Mouse (Mus musculus) forebrain, embryonic 14.5 days (tissue): Measurements from ENCODE around the gene 4930558C23Rik. TPM values are rescaled to one million over a fixed set of nuclear protein-coding genes. Genes with fewer than 3 reads are reported as not detected.
A peak's percentile ranks its signal among the peaks of the same experiment; 100 is the strongest.
"Not testable (repeated sequence)": the region's sequence is repeated elsewhere in the genome, so short reads cannot be mapped to it uniquely, and the experiment has no call there.

Experiments
- ATAC-seq: fragments of 200-750 bp; cut with Nextera tagmentation; 2 replicates; pipeline ENCODE4 v1.8.0; 2017; ENCODE audit warnings: mild to moderate bottlenecking, moderate library complexity
- DNase-seq: peaks from one replicate; pipeline ENCODE4 v3.0.0-alpha.2; 2015; ENCODE audit warnings: low spot score
- H3K27ac ChIP-seq: fragments of 300-500 bp; sonication (generic); 2 replicates; pipeline ENCODE4 v1.5.1; 2014; ENCODE audit warnings: low read depth, mild to moderate bottlenecking, control low read depth, low read length, moderate library complexity
- H3K27me3 ChIP-seq: fragments of 300-500 bp; sonication (generic); replicated peaks from 2 replicates; pipeline ENCODE4 v1.6.1; 2014; ENCODE audit warnings: low read length, control low read depth, mixed read lengths; ENCODE audit not compliant: control insufficient read depth, insufficient read depth
- H3K36me3 ChIP-seq: fragments of 300-500 bp; sonication (generic); 2 replicates; pipeline ENCODE4 v1.6.1; 2014; ENCODE audit warnings: low read length, control low read depth; ENCODE audit not compliant: control insufficient read depth, insufficient read depth
- H3K4me1 ChIP-seq: fragments of 300-500 bp; sonication (generic); 2 replicates; pipeline ENCODE4 v1.6.1; 2014; ENCODE audit warnings: antibody characterized with exemption, low read length, control low read depth; ENCODE audit not compliant: control insufficient read depth, insufficient read depth
- H3K4me2 ChIP-seq: fragments of 300-500 bp; sonication (generic); 2 replicates; pipeline ENCODE4 v1.6.1; 2014; ENCODE audit warnings: mild to moderate bottlenecking, control low read depth, low read length
- H3K4me3 ChIP-seq: fragments of 300-500 bp; sonication (generic); 2 replicates; pipeline ENCODE4 v1.5.1; 2014; ENCODE audit warnings: low read depth, low read length, control low read depth
- H3K9ac ChIP-seq: fragments of 300-500 bp; sonication (generic); 2 replicates; pipeline ENCODE4 v1.6.1; 2014; ENCODE audit warnings: mild to moderate bottlenecking, low read length, control low read depth, moderate library complexity
- H3K9me3 ChIP-seq: fragments of 300-500 bp; sonication (generic); replicated peaks from 2 replicates; pipeline ENCODE4 v1.6.1; 2016; ENCODE audit warnings: low read length, control low read depth, mixed read lengths; ENCODE audit not compliant: control insufficient read depth
- WGBS: fragments of 180-500 bp; shearing (Covaris S2); extraction: QIAGEN DNeasy Blood & Tissue Kit; methylation state at CpG from one replicate; pipeline ENCODE4 v1.1.7; 2014; 5-methylcytosine and 5-hydroxymethylcytosine counted together
- polyA plus RNA-seq: library from polyadenylated mRNA; unstranded; fragments of >200 nt; fragmentation: Nextera tagmentation; extraction: Ambion mirVana; gene quantifications from 2 replicates; pipeline ENCODE4 v1.2.1, GENCODE M21; 2014

Gene 4930558C23Rik
- polyA plus RNA-seq: not detected in 2 replicates

DNA sequence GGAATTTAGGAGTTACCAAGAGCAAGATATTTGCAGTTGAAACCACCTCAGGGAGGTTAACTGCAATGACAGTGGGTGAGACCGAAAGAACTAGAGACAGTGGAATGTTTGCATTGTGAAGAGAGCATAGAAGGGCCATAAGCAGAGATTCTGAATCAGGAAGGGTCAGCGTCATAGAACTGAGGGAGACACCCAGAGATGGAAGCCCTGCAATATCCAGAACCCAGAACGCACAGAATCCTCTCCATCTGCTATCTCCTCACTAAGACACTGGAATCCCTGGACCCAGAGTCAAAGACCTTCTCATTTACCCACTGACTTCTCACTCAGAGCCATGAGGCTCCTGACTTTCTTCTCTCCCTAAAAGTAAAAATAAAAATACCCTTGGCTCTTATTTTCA is at the start of gene 4930558C23Rik:
Gene 4930558C23Rik, minus strand, starts transcription at position 101 of the 400 bp plus-strand sequence.
- 92% methylated on average over 3 of the region's 3 CpGs for WGBS
- no peaks in the 10 kb centered on the region for H3K9me3 ChIP-seq
- no peaks in the 10 kb centered on the region for H3K36me3 ChIP-seq
- DNase-seq (no peak), ATAC-seq (no peak)
- no peaks in the 10 kb centered on the region for H3K4me1 ChIP-seq
- no peak within 1 kb of the TSS for H3K27ac ChIP-seq
- no peak within 1 kb of the TSS for H3K9ac ChIP-seq
- no peak within 1 kb of the TSS for H3K4me3 ChIP-seq
- no peak within 1 kb of the TSS for H3K4me2 ChIP-seq
- H3K27me3 ChIP-seq: no peaks in the 10 kb centered on the region

DNA sequence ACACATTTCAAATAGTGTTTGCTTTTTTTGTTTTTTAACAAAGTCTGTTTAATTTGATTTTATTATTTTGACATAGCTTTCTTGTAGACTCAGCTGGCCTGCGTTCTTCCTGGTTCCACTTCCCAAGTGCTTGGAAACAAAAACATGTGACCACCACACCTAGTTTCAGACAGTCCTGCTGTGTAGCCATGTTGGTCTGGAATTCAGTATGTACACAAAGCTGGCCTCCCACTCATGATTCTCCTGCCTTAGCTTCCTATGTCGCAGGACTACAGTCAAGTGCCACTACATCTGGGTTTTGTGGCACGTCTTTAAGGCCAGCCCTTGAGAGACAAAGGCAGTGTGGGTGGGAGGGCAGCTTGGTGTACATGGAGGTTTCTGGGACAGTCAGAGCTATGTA is 48.3 kb upstream of the 4930558C23Rik start:
- H3K4me1 ChIP-seq: no peaks in the 10 kb centered on the region
- ATAC-seq (no peak), DNase-seq (no peak)
- H3K27ac ChIP-seq: no peak overlapping the region
- H3K36me3 ChIP-seq: peaks cover 40% of the 10 kb centered on the region
- no peak overlapping the region for H3K4me3 ChIP-seq
- H3K9ac ChIP-seq: no peak overlapping the region
- no peaks in the 10 kb centered on the region for H3K27me3 ChIP-seq
- H3K4me2 ChIP-seq: no peak overlapping the region
- WGBS: 88% methylated on average over 3 of the region's 3 CpGs
- H3K9me3 ChIP-seq: no peaks in the 10 kb centered on the region

DNA sequence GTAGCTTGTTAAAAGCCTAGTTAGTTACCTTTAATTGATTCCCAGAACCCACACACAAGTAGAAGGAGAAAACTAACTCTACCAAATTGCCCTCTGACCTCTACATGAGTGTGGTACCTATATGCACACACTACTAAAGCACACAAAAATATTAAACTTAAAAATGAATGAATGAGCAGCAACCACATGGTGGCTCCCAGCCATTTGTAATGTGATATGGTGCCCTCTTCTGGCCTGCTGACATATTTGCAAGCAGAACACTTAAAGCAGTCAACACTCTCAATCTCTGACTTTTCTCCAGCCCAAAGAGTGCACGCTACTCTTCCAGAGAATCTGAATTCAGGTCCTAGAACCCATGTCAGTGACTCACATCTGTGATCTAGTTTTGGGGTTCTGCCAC is 47.8 kb upstream of the 4930558C23Rik start:
- H3K36me3 ChIP-seq: peaks cover 40% of the 10 kb centered on the region
- no peaks in the 10 kb centered on the region for H3K27me3 ChIP-seq
- H3K27ac ChIP-seq: no peak overlapping the region
- no peaks in the 10 kb centered on the region for H3K4me1 ChIP-seq
- DNase-seq (peak; percentile 70), ATAC-seq (peak; percentile 29; the same call in 1 of the 2 replicates)
- no peaks in the 10 kb centered on the region for H3K9me3 ChIP-seq
- no peak overlapping the region for H3K4me2 ChIP-seq
- 68% methylated on average over 1 of the region's 1 CpGs for WGBS
- H3K9ac ChIP-seq: no peak overlapping the region
- no peak overlapping the region for H3K4me3 ChIP-seq

DNA sequence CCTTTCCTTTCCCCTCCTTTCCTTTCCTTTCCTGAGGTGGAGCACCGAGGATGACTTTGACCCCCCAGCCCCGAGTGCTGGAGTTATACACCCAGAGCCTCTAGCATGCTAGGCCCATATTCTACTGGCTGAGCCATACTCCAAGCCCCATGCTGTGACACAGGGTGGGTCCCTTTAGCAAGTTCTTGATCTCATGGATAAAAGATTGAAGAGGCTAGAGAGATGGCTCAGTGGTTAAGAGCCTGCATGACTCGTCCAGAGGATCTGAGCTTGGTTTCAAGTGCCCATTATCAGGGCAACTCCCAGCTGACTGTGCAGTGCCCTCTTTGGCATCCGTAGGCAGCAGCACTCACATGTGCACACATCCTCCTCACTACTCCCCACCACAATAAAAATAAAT is 42.7 kb upstream of the 4930558C23Rik start:
- no peak for ATAC-seq
- H3K4me2 ChIP-seq: no peak overlapping the region

DNA sequence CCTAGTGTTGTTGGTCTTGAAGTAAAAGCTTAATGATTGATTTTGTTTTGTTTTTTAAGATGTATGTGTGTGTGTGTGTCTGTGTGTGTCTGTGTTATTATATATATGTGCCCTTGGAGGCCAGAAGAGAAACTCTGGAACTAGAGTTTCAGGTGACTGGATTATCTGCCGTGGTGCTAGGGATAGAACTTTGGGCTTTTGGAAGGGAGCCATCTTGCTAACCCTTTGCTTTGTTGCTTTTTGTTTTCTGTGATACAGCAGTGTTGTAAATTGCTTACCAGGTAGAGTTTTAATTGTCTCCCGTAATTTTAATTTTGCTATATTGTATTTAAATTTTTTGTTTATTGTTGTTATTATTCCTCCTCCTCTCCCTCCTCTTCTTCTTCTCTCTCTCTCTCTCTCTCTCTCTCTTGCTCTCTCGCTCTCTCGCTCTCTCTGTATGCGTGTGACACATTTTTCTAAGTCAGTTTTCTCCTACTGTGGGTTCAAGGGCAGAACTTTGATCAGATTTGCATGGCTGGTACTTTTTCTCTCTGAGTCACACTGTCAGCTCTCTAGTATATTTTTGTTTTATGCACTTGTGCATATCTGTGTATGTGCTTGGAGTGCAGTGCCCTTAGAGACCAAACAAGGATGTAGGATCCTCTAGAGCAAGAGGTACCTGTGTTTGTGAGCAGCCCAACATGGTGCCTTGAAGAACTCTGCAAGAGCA is 39.9 kb upstream of the 4930558C23Rik start:
- H3K27ac ChIP-seq: no peak overlapping the region
- DNase-seq (no peak), ATAC-seq (no peak)
- no peak overlapping the region for H3K4me2 ChIP-seq
- no peaks in the 10 kb centered on the region for H3K9me3 ChIP-seq
- H3K27me3 ChIP-seq: no peaks in the 10 kb centered on the region
- H3K9ac ChIP-seq: no peak overlapping the region
- WGBS: 91% methylated on average over 5 of the region's 5 CpGs
- no peak overlapping the region for H3K4me3 ChIP-seq
- no peaks in the 10 kb centered on the region for H3K4me1 ChIP-seq
- peaks cover 9% of the 10 kb centered on the region for H3K36me3 ChIP-seq

More for the DNA sequence above, 42.7 kb upstream of the 4930558C23Rik start:
- DNase-seq: no peak
- peaks cover 8% of the 10 kb centered on the region for H3K36me3 ChIP-seq
- 84% methylated on average over 4 of the region's 4 CpGs for WGBS
- no peak overlapping the region for H3K27ac ChIP-seq
- no peaks in the 10 kb centered on the region for H3K4me1 ChIP-seq
- H3K4me3 ChIP-seq: no peak overlapping the region
- no peaks in the 10 kb centered on the region for H3K9me3 ChIP-seq
- no peak overlapping the region for H3K9ac ChIP-seq
- no peaks in the 10 kb centered on the region for H3K27me3 ChIP-seq

DNA sequence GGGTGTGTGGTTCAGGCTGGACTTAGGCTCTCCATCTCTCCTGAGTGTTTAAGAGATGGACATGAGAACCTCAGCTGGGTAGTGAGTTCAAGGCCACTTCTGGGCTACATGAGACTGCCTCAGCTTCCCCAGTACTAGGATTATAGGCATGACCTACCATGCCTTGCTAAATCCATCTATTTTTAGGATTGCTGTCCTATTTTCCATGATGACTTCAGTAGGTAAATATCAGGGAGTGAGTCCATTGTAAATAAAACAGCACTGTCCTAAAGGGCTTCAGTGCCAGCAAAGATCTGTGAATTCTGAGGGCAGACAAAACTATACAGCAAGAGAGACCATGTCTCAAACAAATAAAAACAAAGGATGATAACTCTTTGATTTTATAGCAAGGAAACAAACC is 37.0 kb upstream of the 4930558C23Rik start:
- Histone ChIP-seq H3K4me2 (no peak overlapping the region), H3K9me3 (no peaks in the 10 kb centered on the region), H3K27me3 (no peaks in the 10 kb centered on the region), H3K4me1 (peaks cover 8% of the 10 kb centered on the region; the same call in 1 of the 2 replicates), H3K9ac (no peak overlapping the region), H3K4me3 (no peak overlapping the region), H3K36me3 (peaks cover 13% of the 10 kb centered on the region), H3K27ac (no peak overlapping the region)
- ATAC-seq: no peak
- DNase-seq: no peak

DNA sequence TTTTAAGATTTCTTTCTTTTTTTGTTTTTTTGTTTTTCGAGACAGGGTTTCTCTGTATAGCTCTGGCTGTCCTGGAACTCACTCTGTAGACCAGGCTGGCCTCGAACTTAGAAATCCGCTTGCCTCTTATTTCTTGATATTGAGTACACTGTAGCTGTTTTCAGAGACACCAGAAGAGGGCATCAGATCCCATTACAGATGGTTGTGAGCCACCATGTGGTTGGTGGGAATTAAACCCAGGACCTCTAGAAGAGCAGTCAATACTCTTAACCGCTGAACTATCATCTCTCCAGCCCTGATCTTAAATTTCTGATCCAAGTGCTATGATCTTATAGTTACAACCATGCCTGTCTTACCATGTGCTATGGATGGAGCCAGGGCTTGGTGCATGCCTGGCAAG is 36.0 kb upstream of the 4930558C23Rik start:
- H3K4me2 ChIP-seq, H3K4me3 ChIP-seq, H3K27ac ChIP-seq, H3K4me1 ChIP-seq, H3K9ac ChIP-seq, DNase-seq, H3K27me3 ChIP-seq, H3K9me3 ChIP-seq, ATAC-seq: not testable (repeated sequence)
- 96% methylated on average over 4 of the region's 4 CpGs for whole genome bisulfite sequencing
- H3K36me3 ChIP-seq: peaks cover 11% of the 10 kb centered on the region

DNA sequence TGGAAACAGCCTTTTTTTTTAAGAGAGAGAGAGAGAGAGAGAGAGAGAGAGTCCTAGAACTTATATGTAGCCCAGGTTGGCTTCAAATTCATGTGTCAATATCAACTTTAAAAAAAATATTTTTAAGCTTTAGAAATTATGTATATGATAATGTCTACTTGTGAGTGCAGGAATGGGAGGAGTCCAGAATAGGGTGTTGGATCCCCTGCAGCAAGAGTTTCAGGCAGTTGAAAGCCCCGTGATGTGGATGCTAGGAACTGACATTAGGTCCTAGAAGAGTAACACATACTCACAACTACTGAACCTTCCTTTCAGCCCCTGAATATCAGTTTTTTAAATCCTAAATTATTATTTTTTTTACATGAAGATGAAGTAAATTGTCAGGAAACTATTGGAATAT is 32.9 kb upstream of the 4930558C23Rik start:
- Histone ChIP-seq H3K27me3 (no peaks in the 10 kb centered on the region), H3K9ac (no peak overlapping the region), H3K9me3 (no peaks in the 10 kb centered on the region), H3K4me2 (peak overlapping the region; percentile 81), H3K4me3 (peak overlapping the region; percentile 84; the same call in 1 of the 2 replicates), H3K27ac (no peak overlapping the region), H3K36me3 (peaks cover 11% of the 10 kb centered on the region), H3K4me1 (peaks cover 8% of the 10 kb centered on the region; the same call in 1 of the 2 replicates)
- ATAC-seq (no peak), DNase-seq (no peak)
- 53% methylated on average over 1 of the region's 1 CpGs for WGBS

DNA sequence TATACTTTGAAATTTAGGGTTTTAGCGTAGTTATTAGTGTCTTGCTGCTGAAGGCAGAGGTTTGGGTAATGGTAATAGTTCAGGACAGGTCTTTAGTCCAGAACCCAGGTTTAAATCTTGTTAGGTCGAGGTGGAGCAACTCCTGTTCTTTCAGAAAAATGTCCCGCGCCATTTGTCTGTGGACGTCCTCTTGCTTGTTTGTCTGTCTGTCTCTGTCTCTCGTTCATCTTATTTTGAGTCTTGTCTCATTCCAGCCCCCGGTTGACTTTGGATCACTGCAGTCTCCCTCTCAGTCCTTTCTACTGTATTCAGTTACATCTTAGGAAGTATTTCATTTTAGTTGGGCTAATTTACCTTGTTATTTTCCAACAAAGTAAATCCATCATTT is 32.3 kb upstream of the 4930558C23Rik start:
- no peak for DNase-seq
- no peaks in the 10 kb centered on the region for H3K27me3 ChIP-seq
- H3K36me3 ChIP-seq: peaks cover 11% of the 10 kb centered on the region
- H3K9me3 ChIP-seq: no peaks in the 10 kb centered on the region
- ATAC-seq: no peak
- H3K9ac ChIP-seq: peak overlapping the region; percentile 85; the same call in 1 of the 2 replicates
- H3K4me1 ChIP-seq: peaks cover 8% of the 10 kb centered on the region; the same call in 1 of the 2 replicates
- H3K27ac ChIP-seq: no peak overlapping the region
- H3K4me2 ChIP-seq: peak overlapping the region; percentile 81
- peak overlapping the region; percentile 84 for H3K4me3 ChIP-seq
- WGBS: 6% methylated on average over 7 of the region's 7 CpGs
